In genomic region chrX:157671820-157672219, GRCm38 (mm10) we compare ENCODE assay signal across 1 mouse cellular context.
TF ChIP-seq lines count a peak whose summit lies in the region.

No protein-coding gene starts in this region.

TF ChIP-seq in ES-E14, 5 proteins besides CTCF, POLR2A, EP300 and RAD21:
- no peak for TF ChIP-seq ZNF384 (IDR thresholded peaks at IDR 0.05; ENCODE audit: low read depth, low read length)
- no peak for TF ChIP-seq ZC3H11A (IDR thresholded peaks at IDR 0.05; ENCODE audit: borderline replicate concordance, low read depth, low read length)
